Mouse (Mus musculus) Patski (cell line): ENCODE data around the gene Pxn. TPM values are rescaled to one million over a fixed set of nuclear protein-coding genes. Genes with fewer than 3 reads are reported as not detected.
A peak's percentile ranks its signal among the peaks of the same experiment; 100 is the strongest.

Experiments
- ATAC-seq: fragments of 100-300 bp; one replicate; pipeline ENCODE4 v1.8.0; 2021
- CTCF ChIA-PET: fragments of 350-600 bp; sonication (Branson Sonifier 250); formaldehyde crosslinking; loops from one replicate; lab custom pipeline; 2022; ENCODE audit warnings: inconsistent platforms; lab: Charles Lee
- POLR2A ChIA-PET: fragments of 350-600 bp; sonication (Branson Sonifier 250); formaldehyde crosslinking; loops from one replicate; lab custom pipeline; 2022; ENCODE audit warnings: antibody characterized with exemption, inconsistent platforms; lab: Charles Lee
- DNase-seq: peaks from one replicate; pipeline ENCODE4 v3.0.0-alpha.2; 2011; ENCODE audit warnings: low read depth, low spot score
- H3K27me3 ChIP-seq: fragments of 371-371 bp; one replicate; pipeline ENCODE4 v1.5.1; 2021
- CTCF ChIP-seq: fragments of 100-300 bp; IDR thresholded peaks from one replicate; pipeline ENCODE4 v1.5.1; 2021
- in situ Hi-C: fragments of 300-500 bp; cut with MboI; formaldehyde crosslinking; loops from 3 replicates; pipeline ENCODE4 v1.11.1; 2018; ENCODE audit warnings: low pct_unique_long_range_greater_than_20kb, mixed read lengths
- polyA plus RNA-seq: library from polyadenylated mRNA; unstranded; gene quantifications from one replicate; pipeline ENCODE4 v1.2.3, GENCODE M21; 2021

Pxn gene
- polyA plus RNA-seq, 1 experiment from 2014 or later = 136 TPM

DNA sequence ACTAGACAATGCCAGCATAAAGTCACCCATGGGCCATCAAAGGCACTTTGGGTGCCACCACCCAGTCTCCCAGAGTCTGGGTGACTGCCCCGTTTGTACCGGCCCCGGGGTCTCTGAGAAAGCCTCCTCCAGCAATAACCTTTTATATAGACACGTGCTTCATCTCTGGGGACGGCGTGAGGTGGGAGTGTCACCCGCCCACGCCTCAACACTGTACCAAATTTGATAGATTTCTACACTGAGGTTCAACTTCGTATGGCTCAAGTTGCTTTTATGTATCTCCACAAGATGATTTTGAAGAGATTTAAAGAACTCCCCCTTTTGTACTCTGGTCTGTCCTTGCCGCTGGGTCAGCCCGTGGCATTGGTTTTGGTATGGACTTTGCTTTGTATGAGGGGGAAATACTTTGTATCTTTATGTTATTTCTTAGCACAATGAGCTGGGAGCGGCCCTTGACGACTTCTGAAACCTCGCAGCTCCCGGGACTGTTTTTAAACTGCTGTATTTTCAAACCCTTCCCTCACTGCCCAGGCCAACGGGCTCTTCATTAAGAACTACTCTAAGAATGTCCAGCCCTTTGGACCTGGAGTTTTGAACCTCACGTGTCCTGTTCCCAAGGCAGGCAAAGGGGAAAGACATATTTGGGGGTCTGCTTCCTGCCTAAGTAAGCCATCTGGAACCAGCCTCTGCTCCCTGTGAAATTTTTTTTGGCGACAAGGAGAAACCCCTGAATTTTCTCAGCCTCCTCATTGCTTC lies 48.2 kb downstream of the Pxn start:
- POLR2A ChIA-PET = interaction anchor here (1.0 to 2.1 kb wide), 5 partner anchors 10 to 63 kb away, joined by 3 to 12 read pairs (median 4); partner anchors contain the start of gene Gcn1l1
- in situ Hi-C loops = no loop called here
- H3K27me3 ChIP-seq = no peaks in the 10 kb centered on the region
- ATAC-seq (no peak), DNase-seq (no peak)
- TF ChIP-seq CTCF = no peak
- CTCF ChIA-PET = interaction anchor here (0.6 to 3.5 kb wide), 6 partner anchors 8 to 46 kb away, joined by 3 to 22 read pairs (median 13); no protein-coding TSS in a partner anchor

DNA sequence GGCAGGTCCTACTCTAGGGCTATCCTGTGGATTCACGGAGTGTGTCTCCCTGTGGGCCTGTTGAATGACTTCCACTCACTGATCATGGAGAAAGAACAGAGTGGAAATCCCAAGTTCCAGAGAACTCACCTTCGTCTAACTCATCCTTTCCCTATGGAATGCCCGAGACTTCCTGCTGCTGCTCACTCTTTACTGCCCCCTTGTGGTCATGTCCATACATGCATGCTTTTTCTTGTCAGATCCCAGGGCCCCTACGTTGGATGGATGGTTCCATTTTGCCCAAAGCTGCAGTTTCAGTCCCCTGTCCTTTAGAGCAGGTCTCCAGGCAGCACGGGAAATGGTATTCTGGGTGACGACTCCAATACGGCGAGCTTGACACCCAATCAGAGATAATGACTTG lies 49.7 kb downstream of the Pxn start:
- no peaks in the 10 kb centered on the region for H3K27me3 ChIP-seq
- POLR2A ChIA-PET = interaction anchor here (0.5 to 2.1 kb wide), 5 partner anchors 9 to 162 kb away, joined by 3 to 12 read pairs (median 6); partner anchors contain the start of gene Gcn1l1
- TF ChIP-seq CTCF = no peak
- no peak for ATAC-seq
- CTCF ChIA-PET = interaction anchor here (0.7 to 3.5 kb wide), 9 partner anchors 10 to 64 kb away, joined by 3 to 22 read pairs (median 5); no protein-coding TSS in a partner anchor
- DNase-seq = no peak
- in situ Hi-C loops = no loop called here

DNA sequence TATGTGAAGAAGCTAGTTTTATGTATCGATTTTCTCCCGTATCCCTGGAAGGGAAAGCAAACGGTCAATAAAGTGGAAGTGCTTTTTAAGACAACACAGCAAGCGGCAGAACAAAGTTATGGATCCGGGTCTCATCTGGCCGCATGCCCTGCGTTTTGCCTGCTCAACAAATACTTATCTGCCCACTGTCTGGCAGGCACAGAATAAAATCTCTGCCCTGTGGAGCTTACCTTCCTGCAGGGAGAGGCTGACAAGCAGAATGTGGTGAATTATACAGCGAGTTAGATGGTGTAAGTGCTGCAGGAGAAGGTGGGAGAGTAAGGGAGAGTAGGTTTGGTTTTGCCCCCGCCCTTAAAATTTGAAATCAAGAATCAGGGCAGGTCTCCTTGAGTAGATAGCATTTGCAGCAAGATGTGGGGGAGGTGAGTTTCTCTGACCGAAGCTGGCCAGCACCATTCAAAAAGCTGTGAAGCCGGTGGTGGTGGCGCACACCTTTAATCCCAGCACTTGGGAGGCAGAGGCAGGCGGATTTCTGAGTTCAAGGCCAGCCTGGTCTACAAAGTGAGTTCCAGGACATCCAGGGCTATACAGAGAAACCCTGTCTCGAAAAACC lies 51.8 kb downstream of the Pxn start:
- ChIA-PET CTCF (interaction anchor here (1.0 to 3.5 kb wide), 5 partner anchors 15 to 48 kb away, joined by 3 to 22 read pairs (median 4); no protein-coding TSS in a partner anchor), POLR2A (interaction anchor here (1.0 kb wide), 1 partner anchor 8 kb away, joined by 3 read pairs; no protein-coding TSS in a partner anchor)
- ATAC-seq (no peak), DNase-seq (no peak)
- in situ Hi-C loops = no loop called here
- no peak for TF ChIP-seq CTCF
- no peaks in the 10 kb centered on the region for H3K27me3 ChIP-seq

DNA sequence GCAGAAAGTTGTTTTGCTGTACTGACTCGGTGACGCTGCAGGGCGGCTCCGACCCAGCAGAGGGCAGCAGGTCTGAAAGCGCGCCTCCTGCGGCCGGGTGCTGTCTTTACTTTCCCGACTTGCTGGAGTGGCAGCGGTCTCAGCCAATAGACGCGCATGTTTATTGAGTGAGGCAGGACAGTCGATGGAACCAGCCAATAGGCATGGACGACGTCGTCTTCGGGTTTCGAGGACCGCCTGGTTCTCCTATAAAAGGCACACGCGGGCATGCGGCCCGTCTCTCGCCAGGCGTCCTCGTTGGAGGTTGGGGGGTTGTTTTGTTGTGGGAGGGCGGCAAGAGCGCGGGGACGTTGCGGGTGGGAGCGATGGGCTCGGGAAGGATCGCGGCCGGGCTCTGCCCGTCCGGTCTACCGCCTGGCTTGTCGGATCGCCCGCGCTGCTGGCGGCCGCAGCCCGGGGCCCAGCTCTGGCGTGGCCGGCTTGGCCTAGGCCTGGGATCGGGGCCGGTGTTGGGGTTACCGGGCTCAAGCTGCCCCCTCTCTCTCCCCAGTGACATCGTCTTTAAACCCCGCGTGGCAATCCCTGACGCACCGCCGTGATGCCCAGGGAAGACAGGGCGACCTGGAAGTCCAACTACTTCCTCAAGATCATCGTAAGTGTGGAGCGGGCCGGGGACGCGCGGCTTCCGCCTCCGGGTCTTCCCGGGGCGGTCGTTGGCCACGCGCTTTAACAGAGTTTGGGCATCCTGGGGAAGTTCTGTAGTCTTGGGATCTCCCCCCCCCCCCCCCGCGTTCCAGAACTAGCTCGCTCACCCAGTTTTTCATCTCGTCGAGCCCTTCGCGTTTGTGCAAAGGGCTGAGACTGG lies 53.0 kb downstream of the Pxn start, which contains the start of gene Rplp0:
Rplp0 (plus strand) TSS at position 231 of the 865 bp plus-strand sequence.
- peak; percentile 98 for DNase-seq
- CTCF ChIA-PET = interaction anchor here (1.0 to 1.3 kb wide), 4 partner anchors 14 to 51 kb away, joined by 3 to 4 read pairs (median 3); no protein-coding TSS in a partner anchor
- POLR2A ChIA-PET = interaction anchor here (0.6 to 1.7 kb wide), 11 partner anchors 9 to 401 kb away, joined by 3 to 7 read pairs (median 4); partner anchors contain the start of genes Mlec and Rab35
- H3K27me3 ChIP-seq = no peaks in the 10 kb centered on the region
- no peak for TF ChIP-seq CTCF
- peak; percentile 98 for ATAC-seq
- in situ Hi-C loops = no loop called here

DNA sequence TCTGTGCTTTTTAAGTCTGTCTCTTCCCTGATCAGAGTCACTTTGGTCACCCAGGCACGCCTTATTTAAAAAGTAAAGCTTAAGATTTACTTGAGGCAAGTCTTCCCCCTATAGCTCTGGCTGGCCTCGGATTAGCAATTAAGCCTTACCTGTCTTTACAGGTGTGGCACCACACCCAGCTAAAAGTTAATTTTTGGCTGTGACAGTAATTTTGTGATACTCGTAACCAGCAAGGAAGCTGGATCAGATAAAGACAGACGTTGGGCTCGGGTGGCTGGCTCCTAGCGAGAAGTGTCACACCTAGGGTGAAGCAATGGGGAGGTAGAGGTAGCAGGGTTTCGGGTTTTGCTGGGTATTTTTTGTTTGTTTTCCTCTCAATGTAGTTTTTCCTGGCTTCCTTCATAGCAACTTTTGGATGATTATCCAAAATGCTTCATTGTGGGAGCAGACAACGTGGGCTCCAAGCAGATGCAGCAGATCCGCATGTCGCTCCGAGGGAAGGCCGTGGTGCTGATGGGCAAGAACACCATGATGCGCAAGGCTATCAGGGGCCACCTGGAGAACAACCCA lies 53.9 kb downstream of the Pxn start:
- POLR2A ChIA-PET = interaction anchor here (0.6 to 1.7 kb wide), 8 partner anchors 8 to 402 kb away, joined by 3 to 7 read pairs (median 4); partner anchors contain the start of gene Mlec
- TF ChIP-seq CTCF = no peak
- CTCF ChIA-PET = interaction anchor here (1.0 to 1.6 kb wide), 3 partner anchors 13 to 64 kb away, joined by 3 read pairs; no protein-coding TSS in a partner anchor

DNA sequence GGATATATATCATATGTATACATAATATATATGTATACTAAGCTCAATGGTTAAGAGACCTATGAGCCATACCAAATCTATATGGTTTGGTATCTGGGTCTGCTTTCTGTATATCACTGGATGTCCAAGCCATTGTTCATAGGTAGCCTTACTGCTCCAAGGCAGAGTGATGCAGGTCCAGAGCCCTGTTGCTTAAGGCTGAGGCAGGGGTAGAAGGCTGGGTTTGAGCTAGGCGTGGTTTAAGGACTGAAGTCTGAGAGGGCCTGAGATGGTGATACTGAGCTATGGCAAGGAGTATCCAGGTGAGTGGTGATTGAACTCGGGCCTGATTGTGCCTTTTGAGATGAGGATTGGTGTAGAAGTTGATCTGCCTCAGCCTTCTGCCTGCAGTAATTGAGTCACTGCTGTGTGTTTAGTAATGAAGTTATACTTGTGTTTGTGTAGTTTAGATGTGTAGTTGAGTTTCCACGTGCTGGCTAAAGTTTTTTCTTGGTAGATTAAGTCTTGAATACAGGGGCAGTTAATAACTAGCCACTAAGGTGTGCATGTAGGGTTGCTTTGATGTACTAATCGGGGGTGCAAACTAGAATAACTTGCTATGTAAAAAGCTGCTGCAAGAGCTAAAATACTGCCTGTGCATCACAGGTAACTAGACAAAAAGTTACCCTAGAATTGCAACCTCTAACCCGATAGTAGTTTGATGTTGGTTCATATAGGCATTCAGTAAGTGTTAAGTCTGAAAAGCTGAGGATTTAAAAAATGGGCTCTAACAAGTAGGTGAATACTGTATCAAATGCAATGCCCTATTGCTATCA lies 57.5 kb downstream of the Pxn start:
- DNase-seq (no peak), ATAC-seq (no peak)
- no peaks in the 10 kb centered on the region for H3K27me3 ChIP-seq
- CTCF ChIA-PET = interaction anchor here (1.1 to 2.6 kb wide), 2 partner anchors 9 to 25 kb away, joined by 3 to 11 read pairs; no protein-coding TSS in a partner anchor
- POLR2A ChIA-PET = interaction anchor here (0.6 to 1.6 kb wide), 10 partner anchors 8 to 264 kb away, joined by 3 to 5 read pairs (median 3); no protein-coding TSS in a partner anchor
- no peak for TF ChIP-seq CTCF
- in situ Hi-C loops = no loop called here

More for the DNA sequence above, 53.9 kb downstream of the Pxn start:
- ATAC-seq = no peak
- DNase-seq = no peak
- in situ Hi-C loops = no loop called here
- H3K27me3 ChIP-seq = no peaks in the 10 kb centered on the region

- no peak for DNase-seq
- in situ Hi-C loops = no loop called here
- ChIA-PET CTCF (interaction anchor here (2.6 kb wide), 1 partner anchor 8 kb away, joined by 11 read pairs; no protein-coding TSS in a partner anchor), POLR2A (interaction anchor here (0.9 to 1.6 kb wide), 5 partner anchors 9 to 71 kb away, joined by 3 to 5 read pairs (median 4); no protein-coding TSS in a partner anchor)
- peak; percentile 52 for ATAC-seq
- H3K27me3 ChIP-seq = no peaks in the 10 kb centered on the region
- no peak for TF ChIP-seq CTCF
Measured at GRCm38 (mm10) chr5:115564737-115565393, 58.4 kb downstream of the Pxn start, which contains the start of gene Gcn1l1. Gene Gcn1l1 (plus strand): TSS chr5:115565254.

DNA sequence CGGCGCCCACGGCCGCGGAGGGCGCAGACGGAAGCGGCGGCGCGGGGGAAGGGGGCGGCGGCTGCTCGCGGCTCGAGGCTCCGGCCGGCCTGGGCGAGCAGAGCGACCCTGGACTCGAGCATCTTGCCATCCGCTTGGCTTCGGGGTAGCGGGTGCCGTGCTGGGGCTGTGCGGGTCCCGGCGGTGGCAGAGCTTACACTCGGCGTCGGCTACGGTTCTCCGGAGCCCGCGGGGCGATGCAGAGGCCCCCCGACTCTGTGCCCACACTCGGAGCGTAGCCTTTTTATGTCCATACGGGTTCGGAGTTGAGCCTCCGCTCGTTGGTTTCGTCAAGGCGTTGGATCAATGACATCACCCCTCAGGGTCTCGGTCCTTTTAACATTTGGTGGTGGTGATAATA lies 58.9 kb downstream of the Pxn start:
- no peak for TF ChIP-seq CTCF
- DNase-seq (no peak), ATAC-seq (peak; percentile 6)
- in situ Hi-C loops = no loop called here
- ChIA-PET CTCF (interaction anchor here (2.6 kb wide), 1 partner anchor 7 kb away, joined by 11 read pairs; no protein-coding TSS in a partner anchor), POLR2A (interaction anchor here (0.5 to 1.6 kb wide), 3 partner anchors 10 to 129 kb away, joined by 4 to 5 read pairs (median 4); no protein-coding TSS in a partner anchor)
- H3K27me3 ChIP-seq = no peaks in the 10 kb centered on the region
